Mouse (Mus musculus): Measurements from ENCODE around the gene Coro2a. TPM values are rescaled to one million over a fixed set of nuclear protein-coding genes. Genes with fewer than 3 reads are reported as not detected.

Coro2a gene
- polyA plus RNA-seq, 1 experiment from 2014 or later = 2.7 TPM

GRCm38 (mm10) chr4:46489028-46489925 lies 112.7 kb downstream of the Coro2a start, which contains the start of gene Nans:
Gene Nans (plus strand): TSS chr4:46489248.
- under 1% methylated on average over 58 of the region's 58 CpGs for WGBS
- H3K4me3 ChIP-seq = peak within 1 kb of the TSS; percentile 73
- H3K9me3 ChIP-seq = no peaks in the 10 kb centered on the region
- H3K36me3 ChIP-seq = peaks cover 26% of the 10 kb centered on the region
- H3K9ac ChIP-seq = peak within 1 kb of the TSS; percentile 82
- peak within 1 kb of the TSS; percentile 75 for H3K27ac ChIP-seq
- ATAC-seq (ENCODE audit: insufficient number of reproducible peaks, insufficient read depth, low FRiP score, low TSS enrichment, low read depth) = peak; percentile 93
- H3K4me2 ChIP-seq = peak within 1 kb of the TSS; percentile 67
- H3K27me3 ChIP-seq = no peaks in the 10 kb centered on the region
- H3K4me1 ChIP-seq = peaks cover 17% of the 10 kb centered on the region

GRCm38 (mm10) chr4:46487348-46487747 lies 114.7 kb downstream of the Coro2a start:
- Histone ChIP-seq H3K36me3 (peaks cover 8% of the 10 kb centered on the region; the same call in 1 of the 2 replicates), H3K4me1 (peaks cover 17% of the 10 kb centered on the region), H3K4me2 (no peak overlapping the region), H3K27me3 (no peaks in the 10 kb centered on the region), H3K4me3 (no peak overlapping the region), H3K9me3 (no peaks in the 10 kb centered on the region), H3K9ac (no peak overlapping the region), H3K27ac (no peak overlapping the region)
- WGBS = 90% methylated on average over 5 of the region's 5 CpGs
- no peak for ATAC-seq (ENCODE audit: insufficient number of reproducible peaks, insufficient read depth, low FRiP score, low TSS enrichment, low read depth)

Other genes starting within 250 kb of the Coro2a start
- gene Trmo, start 212.8 kb downstream of the Coro2a start, polyA plus RNA-seq (2015; fragmentation: Nextera tagmentation; extraction: Ambion mirVana) = 8.3 and 9.3 TPM in 2 replicates
- 0.87 and 4.4 TPM in 2 replicates for gene Hemgn, start 188.7 kb downstream of the Coro2a start, polyA plus RNA-seq (2015; fragmentation: Nextera tagmentation; extraction: Ambion mirVana)
- 313 and 339 TPM in 2 replicates for gene Anp32b, start 151.3 kb downstream of the Coro2a start, polyA plus RNA-seq (2015; fragmentation: Nextera tagmentation; extraction: Ambion mirVana)
- gene Nans, start 113.0 kb downstream of the Coro2a start, polyA plus RNA-seq (2015; fragmentation: Nextera tagmentation; extraction: Ambion mirVana) = 88.1 and 105 TPM in 2 replicates
- gene Trim14, start 66.1 kb downstream of the Coro2a start, polyA plus RNA-seq (2015; fragmentation: Nextera tagmentation; extraction: Ambion mirVana) = 1.9 and 2.3 TPM in 2 replicates
- gene Tbc1d2, start 48.0 kb upstream of the Coro2a start, polyA plus RNA-seq (2015; fragmentation: Nextera tagmentation; extraction: Ambion mirVana) = 2.0 and 2.8 TPM in 2 replicates

Measured in embryonic facial prominence, embryonic 13.5 days (tissue).